Mouse (Mus musculus) stomach, embryonic 16.5 days (tissue): ENCODE data around the gene Lbhd2. TPM values are rescaled to one million over a fixed set of nuclear protein-coding genes. Genes with fewer than 3 reads are reported as not detected.

Source experiments
- ATAC-seq: fragments of 200-750 bp; cut with Nextera tagmentation; 2 replicates; pipeline ENCODE4 v1.8.0; 2017; ENCODE audit warnings: moderate number of reproducible peaks, moderate TSS enrichment; ENCODE audit not compliant: insufficient read depth, low FRiP score
- H3K27ac ChIP-seq: fragments of 300-500 bp; sonication (generic); 2 replicates; pipeline ENCODE4 v1.5.1; 2014; ENCODE audit warnings: low read length
- H3K27me3 ChIP-seq: fragments of 300-500 bp; sonication (generic); 2 replicates; pipeline ENCODE4 v1.6.1; 2014; ENCODE audit warnings: low read length, control low read depth, mixed read lengths; ENCODE audit not compliant: control insufficient read depth, insufficient read depth
- H3K36me3 ChIP-seq: fragments of 300-500 bp; sonication (generic); 2 replicates; pipeline ENCODE4 v1.6.1; 2014; ENCODE audit warnings: low read length; ENCODE audit not compliant: control insufficient read depth, insufficient read depth
- H3K4me1 ChIP-seq: fragments of 300-500 bp; sonication (generic); 2 replicates; pipeline ENCODE4 v1.6.1; 2014; ENCODE audit warnings: low read length, control low read depth, mixed read lengths; ENCODE audit not compliant: control insufficient read depth, insufficient read depth
- H3K4me2 ChIP-seq: fragments of 300-500 bp; sonication (generic); 2 replicates; pipeline ENCODE4 v1.6.1; 2014; ENCODE audit warnings: low read depth, low read length, mixed read lengths
- H3K4me3 ChIP-seq: fragments of 300-500 bp; sonication (generic); replicated peaks from 2 replicates; pipeline ENCODE4 v1.5.1; 2014; ENCODE audit warnings: mild to moderate bottlenecking, low read length
- H3K9ac ChIP-seq: fragments of 300-500 bp; sonication (generic); 2 replicates; pipeline ENCODE4 v1.6.1; 2014; ENCODE audit warnings: low read length
- H3K9me3 ChIP-seq: fragments of 300-500 bp; sonication (generic); replicated peaks from 2 replicates; pipeline ENCODE4 v1.6.1; 2016; ENCODE audit warnings: low read length, control low read depth; ENCODE audit not compliant: control insufficient read depth
- WGBS: fragments of 180-500 bp; shearing (Covaris S2); extraction: QIAGEN DNeasy Blood & Tissue Kit; methylation state at CpG from one replicate; pipeline ENCODE4 v1.1.7; 2014; 5-methylcytosine and 5-hydroxymethylcytosine counted together
- polyA plus RNA-seq: library from polyadenylated mRNA; unstranded; fragments of >200 nt; fragmentation: Nextera tagmentation; extraction: Ambion mirVana; gene quantifications from 2 replicates; pipeline ENCODE4 v1.2.1, GENCODE M21; 2015

Lbhd2 gene
- polyA plus RNA-seq, 1 experiment from 2014 or later, result 1.4 TPM

GRCm38 (mm10) chr12:111375559-111375958, 31.1 kb upstream of the Lbhd2 start:
- peak overlapping the region; percentile 99 for H3K4me3 ChIP-seq
- ATAC-seq, result no peak
- peak overlapping the region; percentile 98 for H3K9ac ChIP-seq
- peak overlapping the region; percentile 92 for H3K4me2 ChIP-seq
- peaks cover 31% of the 10 kb centered on the region for H3K4me1 ChIP-seq
- no peaks in the 10 kb centered on the region for H3K27me3 ChIP-seq
- peak overlapping the region; percentile 95 for H3K27ac ChIP-seq
- no peaks in the 10 kb centered on the region for H3K9me3 ChIP-seq
- 34% methylated on average over 12 of the region's 12 CpGs for WGBS
- H3K36me3 ChIP-seq, result no peaks in the 10 kb centered on the region

DNA sequence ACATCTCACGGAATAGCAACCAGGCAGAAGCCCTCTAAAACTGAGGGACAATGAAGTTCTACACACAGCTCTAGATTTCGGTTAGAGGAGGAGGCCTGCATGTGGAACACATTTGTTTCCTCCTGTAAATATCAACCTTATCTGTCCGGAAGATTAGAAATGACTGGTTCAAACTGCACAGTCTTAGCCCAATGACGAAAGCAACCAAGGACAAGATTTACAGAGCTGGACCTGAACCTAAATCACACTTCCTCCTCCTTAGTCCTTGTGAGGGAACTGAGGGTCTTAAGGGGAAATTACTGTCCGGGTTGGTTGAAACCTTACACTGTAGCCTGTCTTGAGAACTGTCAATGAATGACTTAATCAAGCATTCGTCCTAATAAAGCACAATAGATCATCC, 30.6 kb upstream of the Lbhd2 start:
- 12% methylated on average over 6 of the region's 6 CpGs for WGBS
- ATAC-seq, result no peak
- peak overlapping the region; percentile 95 for H3K27ac ChIP-seq

GRCm38 (mm10) chr12:111376826-111377331, 29.7 kb upstream of the Lbhd2 start:
- peak overlapping the region; percentile 98 for H3K9ac ChIP-seq
- H3K4me1 ChIP-seq, result peaks cover 31% of the 10 kb centered on the region
- H3K27ac ChIP-seq, result peak overlapping the region; percentile 95
- under 1% methylated on average over 49 of the region's 49 CpGs for WGBS
- ATAC-seq, result peak; percentile 15
- peak overlapping the region; percentile 99 for H3K4me3 ChIP-seq
- no peaks in the 10 kb centered on the region for H3K36me3 ChIP-seq
- peak overlapping the region; percentile 92 for H3K4me2 ChIP-seq
- H3K27me3 ChIP-seq, result no peaks in the 10 kb centered on the region
- no peaks in the 10 kb centered on the region for H3K9me3 ChIP-seq

More for the DNA sequence above, 30.6 kb upstream of the Lbhd2 start:
- H3K9me3 ChIP-seq, result no peaks in the 10 kb centered on the region
- H3K4me1 ChIP-seq, result peaks cover 31% of the 10 kb centered on the region
- peak overlapping the region; percentile 99 for H3K4me3 ChIP-seq
- no peaks in the 10 kb centered on the region for H3K36me3 ChIP-seq
- H3K9ac ChIP-seq, result peak overlapping the region; percentile 98
- peak overlapping the region; percentile 92 for H3K4me2 ChIP-seq
- H3K27me3 ChIP-seq, result no peaks in the 10 kb centered on the region

- Histone ChIP-seq H3K27ac (peak within 1 kb of the TSS; percentile 95), H3K27me3 (no peaks in the 10 kb centered on the region), H3K9me3 (no peaks in the 10 kb centered on the region), H3K4me1 (peaks cover 31% of the 10 kb centered on the region), H3K4me2 (peak within 1 kb of the TSS; percentile 92), H3K9ac (peak within 1 kb of the TSS; percentile 98), H3K4me3 (peak within 1 kb of the TSS; percentile 99), H3K36me3 (no peaks in the 10 kb centered on the region)
- WGBS, result under 1% methylated on average over 92 of the region's 94 CpGs
- ATAC-seq, result peak; percentile 93
These were observed 29.1 kb upstream of the Lbhd2 start, which contains the start of gene Cdc42bpb for GRCm38 (mm10) chr12:111377376-111377973. Gene Cdc42bpb, minus strand, starts transcription at chr12:111377718.

GRCm38 (mm10) chr12:111377986-111378490, 28.6 kb upstream of the Lbhd2 start:
- H3K27me3 ChIP-seq, result no peaks in the 10 kb centered on the region
- under 1% methylated on average over 32 of the region's 32 CpGs for WGBS
- peak; percentile 60 for ATAC-seq
- peak overlapping the region; percentile 99 for H3K4me3 ChIP-seq
- H3K27ac ChIP-seq, result peak overlapping the region; percentile 95
- peak overlapping the region; percentile 92 for H3K4me2 ChIP-seq
- H3K9ac ChIP-seq, result peak overlapping the region; percentile 98
- no peaks in the 10 kb centered on the region for H3K36me3 ChIP-seq
- no peaks in the 10 kb centered on the region for H3K9me3 ChIP-seq
- H3K4me1 ChIP-seq, result peaks cover 31% of the 10 kb centered on the region

- ATAC-seq, result no peak
- Histone ChIP-seq H3K27me3 (no peaks in the 10 kb centered on the region), H3K27ac (no peak overlapping the region), H3K9me3 (no peaks in the 10 kb centered on the region), H3K4me3 (no peak overlapping the region), H3K4me1 (peaks cover 30% of the 10 kb centered on the region), H3K9ac (peak overlapping the region; percentile 98; the same call in 1 of the 2 replicates), H3K4me2 (peak overlapping the region; percentile 92), H3K36me3 (no peaks in the 10 kb centered on the region)
- 72% methylated on average over 12 of the region's 12 CpGs for WGBS
These were observed 27.8 kb upstream of the Lbhd2 start for GRCm38 (mm10) chr12:111378812-111379211.

- no peaks in the 10 kb centered on the region for H3K36me3 ChIP-seq
These were observed 20.5 kb upstream of the Lbhd2 start for GRCm38 (mm10) chr12:111385883-111386641.

GRCm38 (mm10) chr12:111386642-111387120, 19.9 kb upstream of the Lbhd2 start:
- Histone ChIP-seq H3K4me1 (peaks cover 4% of the 10 kb centered on the region), H3K9me3 (0 out of 2 replicates have a peak, but pooled peaks cover 3% of the 10 kb centered on the region), H3K27ac (peak overlapping the region; percentile 65), H3K4me2 (0 out of 2 replicates have a peak overlapping the region, but pooled peaks have one; percentile 3), H3K9ac (no peak overlapping the region), H3K27me3 (no peaks in the 10 kb centered on the region), H3K36me3 (no peaks in the 10 kb centered on the region), H3K4me3 (no peak overlapping the region)
- peak; percentile 92 for ATAC-seq
- WGBS, result 28% methylated on average over 8 of the region's 8 CpGs

More at GRCm38 (mm10) chr12:111385883-111386641, 20.5 kb upstream of the Lbhd2 start:
- H3K27me3 ChIP-seq, result no peaks in the 10 kb centered on the region
- H3K27ac ChIP-seq, result peak overlapping the region; percentile 65
- 0 out of 2 replicates have a peak, but pooled peaks cover 3% of the 10 kb centered on the region for H3K9me3 ChIP-seq
- H3K4me2 ChIP-seq, result no peak overlapping the region
- no peak overlapping the region for H3K9ac ChIP-seq
- peak; percentile 61; the same call in 1 of the 2 replicates for ATAC-seq
- H3K4me1 ChIP-seq, result peaks cover 4% of the 10 kb centered on the region
- WGBS, result 80% methylated on average over 13 of the region's 13 CpGs
- H3K4me3 ChIP-seq, result no peak overlapping the region
